Mouse (Mus musculus) CD4-positive naive resting alpha-beta T cell, adult 76 days (primary cell): Measurements from ENCODE around the gene Dnase2b. TPM values are rescaled to one million over a fixed set of nuclear protein-coding genes. Genes with fewer than 3 reads are reported as not detected.

Source experiments
- total RNA-seq: library from RNA; stranded (reverse); gene quantifications from one replicate; pipeline ENCODE4 v1.2.4, GENCODE M21; 2023

Dnase2b gene
- not detected for total RNA-seq

DNA sequence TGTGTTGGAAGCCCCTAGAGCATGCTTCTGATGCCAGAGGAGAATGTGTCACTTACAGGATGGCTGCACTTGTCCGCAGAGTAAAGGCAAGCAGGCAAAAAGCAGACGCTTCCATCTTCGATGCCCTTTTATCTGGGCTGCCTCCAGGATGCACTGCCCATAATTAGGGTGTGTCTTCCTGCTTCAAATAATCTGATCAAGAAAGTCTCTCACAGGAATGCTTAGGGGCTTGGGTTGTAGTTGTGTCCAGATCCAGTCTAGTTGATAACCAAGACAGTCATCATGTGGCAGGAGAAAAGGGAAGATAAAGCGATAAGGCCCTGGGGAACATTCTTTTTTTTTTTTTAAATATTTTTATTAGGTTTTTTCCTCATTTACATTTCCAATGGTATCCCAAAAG, at the start of gene Dnase2b:
TSS of gene Dnase2b (minus strand) at position 101 of the 400 bp plus-strand sequence.

DNA sequence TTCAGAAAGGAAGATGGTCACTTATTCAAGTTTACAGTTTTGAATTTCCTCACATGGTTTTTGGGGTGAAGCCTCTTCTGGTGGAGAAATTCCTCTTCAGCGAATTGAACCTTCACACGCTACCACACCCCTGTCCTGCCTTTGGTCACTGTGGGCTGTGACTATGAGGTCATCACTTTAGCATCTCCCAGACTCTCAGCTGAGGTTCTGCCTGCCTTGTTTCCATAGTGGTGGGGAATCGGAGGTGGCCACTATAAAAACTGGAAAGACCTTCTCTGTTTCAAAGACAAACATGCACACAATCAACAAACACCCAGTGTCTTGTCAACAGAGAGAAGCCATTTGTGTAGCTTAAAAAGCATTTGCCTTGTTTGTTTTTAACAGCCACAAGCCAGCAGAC, 35.8 kb upstream of the Dnase2b start, which contains the start of gene 4930503B20Rik:
TSS of gene 4930503B20Rik (minus strand) at position 101 of the 400 bp plus-strand sequence.

DNA sequence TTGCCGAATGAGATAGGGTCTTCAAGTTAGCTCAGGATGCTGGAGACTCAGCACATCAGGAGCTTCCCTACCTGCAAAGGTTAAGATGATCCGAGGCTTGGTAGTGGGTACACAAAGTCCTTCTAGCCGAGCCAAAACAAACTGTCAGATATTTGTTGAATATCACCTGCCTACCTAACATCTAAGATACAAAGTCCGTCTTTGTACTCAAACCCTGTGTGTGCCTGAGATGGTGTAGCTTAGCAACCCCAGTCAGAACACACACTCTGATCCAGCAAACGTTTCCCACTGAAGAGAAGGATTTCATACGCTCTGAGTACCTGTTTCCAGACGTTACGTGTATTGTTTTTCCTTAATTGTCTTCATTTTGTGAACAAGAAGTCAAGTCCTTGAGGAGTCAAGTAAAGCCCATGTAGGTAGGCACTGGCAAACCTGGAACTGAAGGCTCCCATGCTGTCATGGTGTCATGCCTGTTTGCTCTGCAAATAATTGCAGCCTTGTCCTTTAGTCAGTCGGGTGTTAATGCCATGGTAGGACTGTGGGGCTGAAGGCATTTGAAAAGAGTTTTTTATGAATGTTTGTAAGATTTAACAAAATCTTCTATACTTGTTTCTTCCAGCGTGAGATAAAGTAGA, 45.1 kb downstream of the Dnase2b start, which contains the start of gene Uox:
TSS of gene Uox (plus strand) at position 279 of the 635 bp plus-strand sequence.

Other genes with a start within 250 kb of the Dnase2b start
- 3.4 TPM for gene Ssx2ip, start 211.0 kb downstream of the Dnase2b start, total RNA-seq
- gene Ctbs, start 165.8 kb downstream of the Dnase2b start, total RNA-seq: 8.0 TPM
- gene Spata1, start 115.8 kb downstream of the Dnase2b start, total RNA-seq: 6.9 TPM
- 142 TPM for gene Gng5, start 115.8 kb downstream of the Dnase2b start, total RNA-seq
- gene Rpf1, start 94.2 kb downstream of the Dnase2b start, total RNA-seq: 140 TPM
- not detected for gene Uox, start 45.2 kb downstream of the Dnase2b start, total RNA-seq
- gene 4930503B20Rik, start 35.7 kb upstream of the Dnase2b start, total RNA-seq: not detected
- not detected for gene Samd13, start 70.0 kb upstream of the Dnase2b start, total RNA-seq
- gene Prkacb, start 197.4 kb upstream of the Dnase2b start, total RNA-seq: 110 TPM
- gene Ttll7, start 236.8 kb upstream of the Dnase2b start, total RNA-seq: not detected